Mouse (Mus musculus) T-helper 1 cell (primary cell): ENCODE results near the gene Kdelr1.
"Not testable (repeated sequence)": the region's sequence is repeated elsewhere in the genome, so short reads cannot be mapped to it uniquely, and the experiment has no call there.

Experiments used
- in situ Hi-C: fragments of 300-600 bp; cut with MboI, MseI; formaldehyde crosslinking; loops from one replicate; pipeline ENCODE4 v1.15.1; 2025; ENCODE audit warnings: high pct_unique_total_duplicates

The Kdelr1 gene

DNA sequence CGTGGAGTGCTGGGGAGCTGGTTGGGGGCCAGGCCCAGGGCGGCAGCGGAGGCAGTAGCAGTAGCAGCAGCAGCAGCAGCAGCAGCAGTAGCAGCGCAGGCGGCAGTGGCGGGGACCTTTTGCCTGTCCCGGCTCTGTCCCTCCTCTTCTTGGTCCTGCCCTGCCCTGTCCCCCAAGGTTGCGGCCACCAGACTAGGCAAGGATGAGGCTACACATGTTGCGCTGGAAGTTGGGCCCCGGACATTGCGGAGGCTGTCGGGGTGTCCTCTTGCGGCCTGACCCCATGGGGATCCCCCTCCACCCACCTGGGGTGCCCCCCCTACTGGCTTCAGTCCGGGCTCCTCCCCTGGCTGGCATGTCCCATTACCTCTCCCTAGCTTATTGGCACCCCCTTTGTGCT is 2.8 kb upstream of the Kdelr1 start:
- in situ Hi-C loops = loop anchor here (5.0 kb wide), 1 partner anchor 68 kb away; no protein-coding TSS in a partner anchor

DNA sequence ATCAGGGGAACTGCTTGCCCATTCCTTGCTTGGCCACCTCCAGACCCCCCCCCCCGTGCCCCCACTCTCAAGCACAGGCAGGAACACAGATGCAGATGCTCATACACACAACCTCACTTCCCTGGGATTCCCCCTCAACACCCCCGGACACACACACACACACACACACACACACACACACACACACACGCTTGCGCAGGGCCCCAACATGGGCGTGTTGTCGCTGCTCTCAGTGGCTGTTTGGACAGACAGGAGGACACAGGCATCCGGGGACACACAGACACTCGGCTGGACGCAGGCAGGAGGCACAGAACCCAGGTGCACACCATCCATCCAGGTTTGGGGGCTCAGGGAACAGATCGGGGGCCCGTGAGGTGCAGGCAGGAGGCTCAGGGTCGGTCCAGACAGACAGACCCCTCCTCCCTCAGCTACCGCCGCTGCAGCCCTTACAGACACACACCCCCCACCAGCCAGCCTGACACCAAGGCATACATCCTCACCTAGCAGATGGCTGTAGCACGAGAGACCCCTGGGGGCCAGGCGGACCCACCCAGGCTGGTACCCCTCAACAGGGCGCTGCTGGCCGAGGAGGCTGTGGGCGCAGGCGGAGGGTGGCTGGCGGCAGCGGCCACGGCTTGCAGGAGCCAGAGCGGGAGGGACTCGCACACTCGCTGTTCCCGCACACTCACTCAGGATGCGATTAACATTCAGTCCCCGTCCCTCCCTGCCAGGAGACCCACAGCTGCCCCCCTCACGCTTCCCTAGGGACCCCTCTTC is 2.1 kb upstream of the Kdelr1 start:
- in situ Hi-C loops = loop anchor here (5.0 kb wide), 1 partner anchor 67 kb away; no protein-coding TSS in a partner anchor

GRCm38 (mm10) chr7:45873061-45873947 is 732 bp downstream of the Kdelr1 start:
- in situ Hi-C loops = loop anchor here (5.0 kb wide), 1 partner anchor 64 kb away; no protein-coding TSS in a partner anchor

GRCm38 (mm10) chr7:45876895-45877294 is 4.3 kb downstream of the Kdelr1 start:
- in situ Hi-C loops = no loop called here

- in situ Hi-C loops = not testable (repeated sequence)
Observed at GRCm38 (mm10) chr7:45878278-45878677, 5.7 kb downstream of the Kdelr1 start, which contains the start of gene Grin2d. Gene Grin2d (minus strand): TSS chr7:45878378.

DNA sequence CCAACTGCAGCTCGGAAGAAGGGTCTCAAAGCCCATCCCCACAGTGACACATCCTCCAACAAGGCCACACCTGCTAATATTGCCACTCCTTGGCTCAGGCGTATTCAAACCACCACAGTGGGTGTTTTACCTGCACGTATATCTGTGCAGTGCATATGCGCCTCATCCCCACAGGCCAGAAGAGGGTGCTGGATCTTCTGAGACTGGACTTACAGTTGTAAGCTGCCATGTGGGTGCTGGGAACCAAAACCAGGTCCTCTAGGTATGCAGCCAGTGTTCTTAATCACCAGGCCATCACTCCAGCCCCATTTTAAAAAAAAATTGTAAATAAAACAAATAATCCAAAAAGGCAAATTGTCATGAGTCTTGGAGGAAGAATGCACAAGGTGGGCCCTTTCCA is 8.0 kb downstream of the Kdelr1 start:
- in situ Hi-C loops = no loop called here

DNA sequence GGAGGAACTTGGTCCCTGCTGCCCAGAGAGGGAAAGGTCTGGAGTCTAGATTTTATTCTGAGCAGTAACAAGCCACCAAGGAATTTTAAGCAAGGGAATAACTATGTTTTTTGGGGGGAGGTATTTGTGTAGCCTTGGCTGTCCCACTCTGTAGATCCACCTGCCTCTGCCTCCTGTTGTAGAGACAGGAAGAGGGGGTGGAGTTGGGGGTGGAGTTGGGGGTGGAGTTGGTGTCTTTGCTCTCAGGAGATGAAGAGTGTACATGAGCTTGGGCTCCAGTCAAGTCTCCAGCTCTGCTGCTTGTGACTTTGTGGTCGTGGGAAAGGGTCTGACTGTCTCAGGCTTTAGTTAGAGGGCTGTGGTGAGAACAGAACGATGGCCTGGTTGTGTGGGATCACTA is 8.4 kb downstream of the Kdelr1 start:
- in situ Hi-C loops = no loop called here

DNA sequence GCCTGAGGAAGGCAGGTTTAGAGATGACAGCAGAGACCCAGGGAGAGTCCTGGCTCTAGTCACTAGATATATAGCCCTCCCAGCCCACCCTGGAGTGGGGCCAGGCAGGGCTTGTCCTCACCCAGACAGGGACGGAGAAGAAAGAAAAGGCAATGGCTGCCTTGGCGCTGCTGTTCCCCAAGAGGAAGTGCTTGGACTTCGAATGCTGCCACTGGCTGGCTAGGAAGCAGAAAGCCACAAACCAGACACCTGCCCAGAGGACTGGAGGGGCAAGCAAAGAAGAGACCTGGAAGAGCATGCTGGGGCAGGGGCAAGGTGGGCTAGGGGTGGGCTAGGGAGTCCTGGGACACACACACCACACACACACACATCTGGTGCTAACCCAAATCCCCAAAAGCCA is 14.7 kb downstream of the Kdelr1 start:
- in situ Hi-C loops = no loop called here

GRCm38 (mm10) chr7:45892651-45893050 is 20.1 kb downstream of the Kdelr1 start:
- in situ Hi-C loops = no loop called here

DNA sequence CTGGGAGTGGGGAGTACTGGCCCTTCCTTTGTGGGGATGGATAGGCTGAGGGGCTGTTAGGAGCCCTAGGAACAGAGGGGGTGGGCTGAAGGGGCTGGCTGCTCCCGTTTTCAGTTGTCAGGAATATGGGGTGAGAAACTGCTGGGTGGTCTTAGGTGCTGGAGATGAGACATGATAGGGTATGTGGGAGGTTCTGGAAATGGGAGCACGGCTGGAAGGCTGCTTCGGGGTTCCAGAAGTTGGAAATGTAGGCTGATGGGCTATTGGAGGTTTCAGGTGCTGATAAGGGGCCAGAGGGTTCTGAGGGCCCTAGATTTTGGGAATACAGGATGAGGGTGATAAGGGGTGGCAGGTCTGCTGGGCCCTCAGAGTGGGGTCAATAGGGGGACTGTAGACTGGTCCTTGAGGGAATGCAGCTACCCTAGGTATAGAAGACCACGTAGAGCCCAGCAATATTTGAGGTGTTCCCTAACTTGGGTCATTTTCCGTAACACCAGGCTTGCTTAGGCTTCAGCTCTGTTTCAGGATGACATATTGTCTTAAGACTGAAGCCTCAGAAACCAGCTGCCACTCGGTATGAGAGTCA is 23.5 kb downstream of the Kdelr1 start:
- in situ Hi-C loops = no loop called here

DNA sequence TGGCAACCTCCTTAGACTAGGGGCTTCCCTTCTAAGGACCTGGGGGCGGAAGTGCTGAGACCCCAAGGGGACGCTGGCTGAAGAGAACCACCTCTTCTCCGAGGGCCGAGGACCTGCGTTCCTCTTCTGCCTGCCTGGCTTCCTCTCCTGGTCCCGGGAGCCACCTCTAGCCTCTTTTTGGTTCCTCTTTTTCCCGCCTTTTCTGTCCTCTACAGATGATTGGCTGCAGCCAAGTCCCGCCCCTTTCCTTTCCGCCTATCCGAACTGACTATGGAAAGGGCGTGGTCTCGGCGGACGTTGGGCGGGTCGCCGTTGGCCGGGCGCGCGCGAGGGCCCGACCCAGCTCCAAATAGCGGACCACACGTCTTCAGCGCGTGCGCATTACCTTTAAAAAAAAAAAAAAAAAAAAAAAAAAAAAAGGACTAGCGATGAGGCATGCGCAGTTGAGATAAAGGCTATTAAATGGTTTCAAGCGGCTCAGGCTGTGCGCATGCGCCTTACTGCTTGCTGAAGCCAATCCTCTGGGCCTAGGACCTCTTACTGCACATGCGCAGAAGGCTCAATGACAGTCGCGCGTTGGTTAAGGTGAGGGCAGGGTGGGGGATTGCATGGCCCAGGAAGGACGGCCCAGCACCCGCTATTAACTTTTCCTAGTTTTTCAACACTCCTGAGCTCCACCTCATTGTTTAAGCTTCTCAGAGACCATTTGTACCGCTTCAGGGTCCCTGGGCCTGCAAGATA is 24.1 kb downstream of the Kdelr1 start, which contains the start of the genes Syngr4 and Tmem143:
Gene Syngr4 (minus strand): TSS at position 198 of the 741 bp plus-strand sequence.
Gene Tmem143 (plus strand): TSS at position 425 of the 741 bp plus-strand sequence.
- in situ Hi-C loops = no loop called here

DNA sequence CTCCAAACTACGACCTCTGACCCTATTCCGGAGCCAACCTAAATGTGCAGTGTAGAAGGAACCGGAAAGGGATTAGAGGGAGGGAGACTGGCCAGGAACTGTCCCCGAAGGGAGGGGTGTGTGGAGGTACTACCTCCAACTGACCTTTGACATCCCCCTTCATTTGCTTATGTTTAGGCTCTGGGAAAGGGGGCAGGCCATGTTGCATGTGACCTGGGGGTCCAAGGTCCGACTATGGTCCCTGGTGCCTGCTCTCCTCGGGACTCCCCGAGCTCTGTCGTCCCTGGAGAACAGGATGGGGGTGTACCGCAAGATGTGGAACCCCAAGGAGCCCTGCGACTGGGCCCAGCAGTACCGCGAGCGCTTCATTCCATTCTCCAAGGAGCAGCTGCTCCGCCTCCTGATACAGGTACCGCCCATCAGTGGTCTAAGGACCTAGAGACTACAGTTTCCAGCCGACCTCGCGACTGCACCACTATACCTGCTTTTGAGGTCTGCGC is 24.7 kb downstream of the Kdelr1 start:
- in situ Hi-C loops = no loop called here

DNA sequence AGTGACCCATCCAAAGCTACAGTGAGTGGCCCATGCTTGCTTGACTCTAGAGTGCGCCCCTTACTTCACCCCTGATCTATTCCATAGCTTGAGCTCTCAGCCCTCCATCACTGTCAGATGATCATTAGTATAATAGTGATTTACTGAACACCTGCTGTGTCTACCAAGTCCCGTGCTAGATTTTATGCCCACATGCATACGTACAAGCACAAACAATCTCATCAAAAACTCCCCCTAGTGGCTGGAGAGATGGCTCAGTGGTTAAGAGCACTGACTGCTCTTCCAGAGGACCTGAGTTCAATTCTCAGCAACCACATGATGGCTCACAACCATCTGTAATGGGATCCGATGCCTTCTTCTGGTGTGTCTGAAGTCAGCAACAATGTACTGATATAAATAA is 25.6 kb downstream of the Kdelr1 start:
- in situ Hi-C loops = not testable (repeated sequence)

GRCm38 (mm10) chr7:45901562-45901961 is 29.0 kb downstream of the Kdelr1 start:
- in situ Hi-C loops = no loop called here

DNA sequence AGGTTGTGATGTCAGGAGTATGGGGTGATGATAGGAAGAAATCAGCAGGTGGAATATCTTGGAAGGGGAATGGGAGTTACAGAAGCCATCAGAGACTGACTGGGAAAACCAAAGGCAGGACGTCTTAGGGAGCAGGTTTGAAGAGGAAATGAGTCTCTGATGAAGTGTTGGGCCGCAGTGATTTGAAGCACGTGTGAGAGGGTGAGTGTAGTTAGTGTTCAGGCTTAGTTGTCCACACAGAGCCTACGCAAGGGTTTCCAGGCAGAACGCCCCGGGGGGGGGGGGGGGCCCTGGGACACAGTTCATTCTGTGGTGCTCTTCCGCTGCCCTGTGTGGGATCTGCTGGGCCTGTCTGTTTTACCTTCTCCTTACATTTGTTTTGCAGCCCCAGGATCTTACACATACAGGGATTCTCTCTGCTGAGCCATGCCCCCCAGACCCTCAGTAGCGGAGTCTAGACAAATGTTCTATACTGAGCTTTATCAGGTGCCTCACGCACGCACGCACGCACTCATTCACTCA is 30.0 kb downstream of the Kdelr1 start:
- in situ Hi-C loops = no loop called here

DNA sequence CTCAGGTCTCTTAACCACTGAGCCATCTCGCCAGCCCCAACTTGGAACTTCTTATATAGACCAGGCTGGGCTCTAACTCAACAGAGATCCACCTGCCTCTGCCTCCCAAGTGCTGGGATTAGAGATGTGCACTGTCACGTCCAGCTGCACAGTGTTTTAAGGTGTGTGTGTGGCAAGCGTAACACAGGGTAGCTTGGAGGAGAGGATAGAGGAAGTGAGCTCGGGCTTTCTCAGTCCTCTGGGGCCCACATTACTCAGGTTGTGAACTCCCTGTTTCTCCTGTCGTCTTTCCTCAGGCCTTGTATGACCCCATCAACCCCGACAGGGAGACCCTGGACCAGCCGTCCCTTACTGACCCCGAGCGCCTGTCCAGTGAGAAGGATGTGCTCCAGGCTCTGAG is 34.0 kb downstream of the Kdelr1 start:
- in situ Hi-C loops = no loop called here

- in situ Hi-C loops = no loop called here
Observed at GRCm38 (mm10) chr7:45908384-45908783, 35.8 kb downstream of the Kdelr1 start.

DNA sequence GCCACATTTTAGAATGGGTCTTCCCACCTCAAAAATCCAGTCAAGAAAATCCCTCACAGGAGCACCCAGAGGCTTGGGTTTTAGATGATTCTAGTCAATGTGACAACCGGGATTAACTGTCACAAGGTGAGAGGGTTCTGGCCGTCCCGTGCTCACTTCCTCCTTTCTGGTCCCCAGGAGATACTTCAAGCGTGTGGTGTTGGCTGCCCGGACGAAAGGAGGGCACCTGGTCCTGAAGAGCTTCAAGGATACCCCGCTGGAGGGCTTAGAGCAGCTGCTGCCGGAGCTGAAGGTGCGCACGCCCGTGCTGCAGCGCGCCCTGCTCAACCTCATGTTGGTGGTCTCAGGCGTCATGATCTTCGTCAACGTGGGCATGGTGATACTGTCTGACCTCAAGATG is 36.6 kb downstream of the Kdelr1 start:
- in situ Hi-C loops = no loop called here

- in situ Hi-C loops = no loop called here
Observed at GRCm38 (mm10) chr7:45914067-45914466, 41.5 kb downstream of the Kdelr1 start.

GRCm38 (mm10) chr7:45915011-45915410 is 42.4 kb downstream of the Kdelr1 start:
- in situ Hi-C loops = no loop called here
